Mouse (Mus musculus) naive thymus-derived CD4-positive, alpha-beta T cell, adult 2 months (primary cell): ENCODE data around the gene Dhx38.

Source experiments
- DNase-seq: peaks from one replicate; pipeline ENCODE4 v3.0.0-alpha.2; 2011; ENCODE audit warnings: low read depth

Dhx38 gene

GRCm38 (mm10) chr8:109544049-109544448 is 21.6 kb downstream of the Dhx38 start:
- DNase-seq: no peak

DNA sequence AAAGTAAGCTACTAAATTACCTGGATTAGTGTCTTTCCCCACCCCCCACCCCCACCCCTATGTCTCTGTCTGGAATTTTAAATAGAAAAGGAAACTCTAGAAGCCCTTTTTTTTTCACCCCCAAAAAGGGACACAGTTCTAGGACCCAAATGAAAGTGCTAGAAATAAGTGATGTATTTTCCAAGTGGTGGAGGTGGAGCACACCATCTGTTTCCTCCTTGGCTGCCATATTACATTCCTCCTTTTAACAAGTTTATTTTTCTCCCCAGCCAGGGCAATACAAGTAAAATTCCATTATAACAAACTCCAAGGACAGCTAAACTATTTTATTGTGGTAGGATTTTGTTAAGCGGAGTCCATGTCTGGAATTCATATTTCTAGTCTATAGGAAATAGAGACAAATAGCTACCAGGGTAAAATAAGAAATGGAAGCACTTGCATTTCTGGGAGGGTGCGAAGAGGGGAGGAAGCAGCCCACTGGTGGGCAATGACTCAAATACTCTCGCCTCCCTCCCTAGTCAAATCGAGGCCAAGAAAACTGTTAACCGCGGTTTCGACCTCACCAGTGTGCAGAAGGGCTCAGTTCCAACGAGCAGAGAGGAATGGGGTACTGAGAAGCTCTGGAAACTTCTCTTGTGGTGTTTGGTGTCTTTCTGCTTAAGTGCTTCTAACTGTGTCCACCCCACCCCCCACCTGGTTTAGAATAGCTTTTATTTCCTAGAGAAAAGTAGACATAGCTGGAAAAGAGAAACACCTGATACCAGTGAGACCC is 22.7 kb downstream of the Dhx38 start:
- DNase-seq: no peak

- DNase-seq: no peak
These were observed 23.5 kb downstream of the Dhx38 start for GRCm38 (mm10) chr8:109542165-109542564.

GRCm38 (mm10) chr8:109536703-109537102 is 29.0 kb downstream of the Dhx38 start:
- peak; percentile 59 for DNase-seq

- peak; percentile 47 for DNase-seq
These were observed 30.3 kb downstream of the Dhx38 start for GRCm38 (mm10) chr8:109535140-109535990.

DNA sequence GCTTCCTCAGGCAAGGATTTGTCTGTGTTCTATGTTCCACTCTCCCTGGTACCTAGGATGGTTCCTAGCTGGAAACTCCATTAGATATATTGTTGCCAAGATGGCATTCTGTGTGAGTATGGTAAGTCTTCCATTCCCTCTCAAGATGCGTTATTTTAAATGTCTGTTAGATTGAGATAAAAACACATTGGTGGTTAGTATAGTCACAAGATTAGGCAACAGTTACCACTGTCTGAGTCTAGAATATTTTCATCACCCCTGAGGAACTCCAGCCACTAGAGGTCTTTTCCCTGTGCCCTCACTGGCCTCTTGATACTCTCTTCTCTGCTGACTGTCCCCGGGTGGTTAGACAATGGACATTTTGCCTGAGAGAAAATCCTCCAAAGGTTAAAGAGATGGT is 41.7 kb downstream of the Dhx38 start:
- DNase-seq: no peak

DNA sequence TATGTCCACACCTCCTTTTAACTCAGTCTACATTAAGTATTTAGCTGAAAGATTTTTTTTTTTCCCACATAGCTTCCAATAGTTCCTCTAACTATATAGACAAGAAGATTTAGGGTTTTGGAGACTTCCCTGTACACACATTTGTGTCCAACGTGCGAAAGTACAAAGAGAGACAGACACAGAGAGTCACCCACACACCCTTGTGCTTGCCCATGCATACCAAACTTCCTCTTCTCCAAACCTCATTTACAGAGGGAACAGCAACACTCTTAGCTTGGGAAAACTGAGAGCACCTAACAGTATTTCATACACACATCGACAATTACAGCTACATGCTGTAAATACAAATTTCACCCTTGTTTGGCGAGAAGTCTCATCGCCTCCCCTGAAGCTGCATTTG is 60.1 kb downstream of the Dhx38 start:
- no peak for DNase-seq

GRCm38 (mm10) chr8:109503566-109503965 is 62.1 kb downstream of the Dhx38 start:
- no peak for DNase-seq

GRCm38 (mm10) chr8:109499009-109499717 is 66.5 kb downstream of the Dhx38 start:
- DNase-seq: no peak
